Mouse (Mus musculus) ES-Bruce4 (cell line): ENCODE results near the gene Gm20683. TPM values are rescaled to one million over a fixed set of nuclear protein-coding genes. Genes with fewer than 3 reads are reported as not detected.

Experiments
- H3K27ac ChIP-seq: 2 replicates; pipeline ENCODE4 v1.5.1; 2012; ENCODE audit warnings: low read length, inconsistent platforms; ENCODE audit not compliant: insufficient read depth
- H3K27me3 ChIP-seq: 2 replicates; pipeline ENCODE4 v1.6.1; 2012; ENCODE audit warnings: mild to moderate bottlenecking, low read length, inconsistent platforms; ENCODE audit not compliant: control insufficient read depth, poor library complexity, insufficient read depth, severe bottlenecking
- H3K36me3 ChIP-seq: 2 replicates; pipeline ENCODE4 v1.6.1; 2012; ENCODE audit warnings: inconsistent platforms, mild to moderate bottlenecking, low read length, moderate library complexity; ENCODE audit not compliant: control insufficient read depth, poor library complexity, insufficient read depth, severe bottlenecking
- H3K4me1 ChIP-seq: one replicate; pipeline ENCODE4 v1.8.1; 2011; ENCODE audit warnings: low read length; ENCODE audit not compliant: control insufficient read depth, insufficient read depth
- H3K4me3 ChIP-seq: 2 replicates; pipeline ENCODE4 v1.5.1; 2011; ENCODE audit warnings: low read depth, mild to moderate bottlenecking, low read length
- H3K9ac ChIP-seq: 2 replicates; pipeline ENCODE4 v1.6.1; 2012; ENCODE audit warnings: low read depth, mild to moderate bottlenecking, inconsistent platforms; ENCODE audit not compliant: poor library complexity, severe bottlenecking
- H3K9me3 ChIP-seq: replicated peaks from 2 replicates; pipeline ENCODE4 v1.6.1; 2012; ENCODE audit warnings: mild to moderate bottlenecking, low read length, inconsistent platforms; ENCODE audit not compliant: control insufficient read depth, poor library complexity, insufficient read depth, severe bottlenecking
- CTCF ChIP-seq: IDR thresholded peaks from one replicate; pipeline ENCODE4 v1.8.1; 2011; ENCODE audit warnings: low read depth, low read length
- EP300 ChIP-seq: IDR thresholded peaks from 2 replicates; pipeline ENCODE4 v1.6.1; 2011; ENCODE audit warnings: low read depth, low read length; ENCODE audit not compliant: insufficient read depth
- POLR2A ChIP-seq: IDR thresholded peaks from one replicate; pipeline ENCODE4 v1.8.1; 2011; ENCODE audit warnings: low read length; ENCODE audit not compliant: insufficient read depth
- polyA plus RNA-seq: library from polyadenylated mRNA; stranded (reverse); fragments of >200 nt; gene quantifications from 2 replicates; pipeline ENCODE4 v1.2.4, GENCODE M21; 2011; ENCODE audit warnings: low read depth; ENCODE audit not compliant: missing spikeins, insufficient read depth, insufficient read length

Gm20683 gene
- polyA plus RNA-seq, 1 experiment, result 1.4 TPM

DNA sequence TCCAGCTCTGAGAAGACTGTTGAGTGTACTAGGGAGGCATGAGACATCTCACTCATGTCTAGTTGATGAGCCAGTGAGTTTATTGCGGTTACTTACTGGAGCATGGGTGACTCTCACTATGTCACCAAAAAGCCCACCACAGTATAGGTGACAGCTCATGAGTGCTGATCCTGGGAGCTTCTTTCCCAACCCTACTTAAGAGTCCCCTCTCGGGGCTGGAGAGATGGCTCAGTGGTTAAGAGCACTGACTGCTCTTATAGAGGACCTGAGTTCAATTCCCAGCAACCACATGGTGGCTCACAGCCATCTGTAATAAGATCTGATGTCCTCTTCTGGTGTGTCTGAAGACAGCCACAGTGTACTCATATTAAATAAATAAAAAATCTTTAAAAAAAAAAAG, 28.4 kb upstream of the Gm20683 start:
- no peak for TF ChIP-seq CTCF
- no peak for TF ChIP-seq POLR2A
- TF ChIP-seq EP300, result no peak
- Histone ChIP-seq H3K27ac (no peak overlapping the region), H3K36me3 (no peaks in the 10 kb centered on the region), H3K4me1 (no peaks in the 10 kb centered on the region), H3K9me3 (no peaks in the 10 kb centered on the region), H3K27me3 (no peaks in the 10 kb centered on the region), H3K9ac (no peak overlapping the region), H3K4me3 (no peak overlapping the region)

GRCm38 (mm10) chr17:25869498-25869897, 27.9 kb upstream of the Gm20683 start:
- H3K27ac ChIP-seq, result no peak overlapping the region

DNA sequence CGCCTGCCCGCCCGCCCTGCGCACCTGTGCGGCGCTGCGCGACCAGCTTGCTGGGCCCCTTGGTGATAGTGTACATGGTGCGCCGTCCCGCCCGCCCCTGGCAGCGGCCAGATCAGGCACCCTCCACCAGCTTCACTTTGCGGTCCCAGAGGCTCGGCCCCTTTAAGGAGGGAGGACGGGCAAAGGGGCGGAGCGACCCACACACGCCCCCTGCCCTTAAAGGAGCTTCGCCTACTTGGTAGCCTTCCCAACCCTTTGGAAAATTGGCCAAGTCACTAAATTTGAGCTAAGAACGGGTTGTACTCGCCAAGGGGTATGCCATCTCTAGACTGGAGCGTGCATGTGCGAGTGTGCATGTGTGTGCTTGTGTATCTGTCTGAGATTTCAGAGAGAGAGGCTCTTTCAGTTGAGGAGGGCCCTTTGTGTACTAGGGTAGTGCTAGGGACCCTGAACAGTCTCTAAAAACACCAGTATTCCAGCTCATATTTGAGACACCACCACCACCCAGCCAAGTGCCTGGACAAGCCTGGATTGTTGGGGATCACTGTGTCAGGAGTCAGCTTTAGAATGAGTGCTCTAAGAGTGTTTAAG, 27.1 kb upstream of the Gm20683 start, which contains the start of gene Mcrip2:
TSS of gene Mcrip2 (minus strand) at position 164 of the 591 bp plus-strand sequence.
- Histone ChIP-seq H3K36me3 (no peaks in the 10 kb centered on the region), H3K27me3 (no peaks in the 10 kb centered on the region), H3K9me3 (no peaks in the 10 kb centered on the region), H3K4me1 (no peaks in the 10 kb centered on the region), H3K9ac (peak within 1 kb of the TSS; percentile 53), H3K27ac (no peak within 1 kb of the TSS), H3K4me3 (peak within 1 kb of the TSS; percentile 82)
- TF ChIP-seq EP300, result no peak
- TF ChIP-seq CTCF, result no peak
- TF ChIP-seq POLR2A, result no peak

More at GRCm38 (mm10) chr17:25869498-25869897, 27.9 kb upstream of the Gm20683 start:
- H3K4me1 ChIP-seq, result no peaks in the 10 kb centered on the region
- no peaks in the 10 kb centered on the region for H3K27me3 ChIP-seq
- TF ChIP-seq CTCF, result no peak
- TF ChIP-seq POLR2A, result no peak
- TF ChIP-seq EP300, result no peak
- H3K9me3 ChIP-seq, result no peaks in the 10 kb centered on the region
- no peak overlapping the region for H3K9ac ChIP-seq
- no peaks in the 10 kb centered on the region for H3K36me3 ChIP-seq
- no peak overlapping the region for H3K4me3 ChIP-seq

GRCm38 (mm10) chr17:25867836-25868600, 26.5 kb upstream of the Gm20683 start:
- no peak for TF ChIP-seq CTCF
- TF ChIP-seq EP300, result no peak
- no peak for TF ChIP-seq POLR2A
- no peaks in the 10 kb centered on the region for H3K9me3 ChIP-seq
- no peaks in the 10 kb centered on the region for H3K4me1 ChIP-seq
- H3K36me3 ChIP-seq, result no peaks in the 10 kb centered on the region
- H3K9ac ChIP-seq, result peak overlapping the region; percentile 53
- peak overlapping the region; percentile 82 for H3K4me3 ChIP-seq
- no peaks in the 10 kb centered on the region for H3K27me3 ChIP-seq
- no peak overlapping the region for H3K27ac ChIP-seq

DNA sequence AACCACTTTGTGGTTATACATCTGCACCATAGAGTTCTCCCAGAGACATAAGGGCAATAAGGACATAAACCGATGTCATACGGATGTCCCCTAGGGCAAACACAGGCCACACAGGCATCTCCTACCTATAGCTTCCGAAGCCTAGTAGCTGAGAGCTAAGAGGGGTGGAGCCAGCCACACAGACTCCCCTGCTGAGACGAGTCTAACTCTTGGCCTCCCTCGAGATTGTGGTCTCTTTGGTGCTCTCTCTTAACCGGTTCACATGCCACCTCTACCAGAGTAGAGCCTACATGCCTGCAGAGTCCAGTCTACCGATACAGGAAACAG, 25.9 kb upstream of the Gm20683 start:
- Histone ChIP-seq H3K9ac (peak overlapping the region; percentile 53; the same call in 1 of the 2 replicates), H3K36me3 (no peaks in the 10 kb centered on the region), H3K27me3 (no peaks in the 10 kb centered on the region), H3K9me3 (no peaks in the 10 kb centered on the region), H3K4me1 (no peaks in the 10 kb centered on the region), H3K4me3 (peak overlapping the region; percentile 82), H3K27ac (no peak overlapping the region)
- TF ChIP-seq EP300, result no peak
- TF ChIP-seq POLR2A, result no peak
- TF ChIP-seq CTCF, result no peak

DNA sequence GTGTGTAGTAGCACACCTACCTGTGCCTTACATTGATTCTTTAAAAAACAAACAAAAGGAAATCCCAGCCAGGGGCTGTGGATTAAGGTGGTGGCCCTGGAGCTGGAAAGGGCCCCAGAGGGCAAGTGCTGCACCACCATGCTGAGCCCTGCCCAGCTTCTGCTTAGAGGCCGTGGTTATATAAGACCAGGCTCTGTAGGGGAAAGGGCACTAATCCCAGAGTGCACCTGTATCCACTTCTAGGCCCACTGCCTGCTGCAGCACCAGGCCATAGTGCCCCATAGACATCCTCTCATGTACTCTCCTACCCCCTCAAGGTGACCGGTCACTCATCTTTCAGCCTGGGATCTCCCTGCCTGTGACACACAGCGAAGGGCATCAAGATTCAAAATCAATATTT, 24.6 kb upstream of the Gm20683 start:
- H3K27ac ChIP-seq, result no peak overlapping the region
- no peak overlapping the region for H3K9ac ChIP-seq
- H3K36me3 ChIP-seq, result no peaks in the 10 kb centered on the region
- H3K4me1 ChIP-seq, result no peaks in the 10 kb centered on the region
- H3K4me3 ChIP-seq, result no peak overlapping the region
- TF ChIP-seq EP300 (no peak), POLR2A (no peak), CTCF (no peak)
- no peaks in the 10 kb centered on the region for H3K9me3 ChIP-seq
- H3K27me3 ChIP-seq, result no peaks in the 10 kb centered on the region
